Mouse (Mus musculus): ENCODE measurements at regions not wholly inside any gene's neighbourhood (a gene's known extent, or its start where the extent isn't known, plus 50 kb on each side); places are given as distances from the start of the nearest gene placed in this dataset.

DNA sequence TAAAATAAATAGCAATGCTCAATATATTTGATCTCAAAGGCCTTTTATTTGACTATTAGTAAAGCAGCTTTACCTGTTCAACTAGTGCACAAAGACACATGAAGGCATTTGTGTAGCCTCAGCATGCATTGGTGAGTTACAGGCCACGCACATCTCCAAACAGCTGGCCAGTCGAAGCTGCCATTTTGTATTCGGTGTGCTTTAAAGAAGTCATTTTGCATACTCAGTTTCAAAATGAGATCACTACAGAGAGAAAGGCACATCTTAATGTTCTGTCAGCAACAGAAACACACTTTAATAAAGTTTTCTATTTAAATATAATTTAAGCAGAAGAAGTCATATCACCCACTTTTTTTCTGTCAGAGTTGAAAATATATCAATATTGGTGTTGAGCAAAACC lies 90.3 kb upstream of the Pter start:
- no peak for DNase-seq

DNA sequence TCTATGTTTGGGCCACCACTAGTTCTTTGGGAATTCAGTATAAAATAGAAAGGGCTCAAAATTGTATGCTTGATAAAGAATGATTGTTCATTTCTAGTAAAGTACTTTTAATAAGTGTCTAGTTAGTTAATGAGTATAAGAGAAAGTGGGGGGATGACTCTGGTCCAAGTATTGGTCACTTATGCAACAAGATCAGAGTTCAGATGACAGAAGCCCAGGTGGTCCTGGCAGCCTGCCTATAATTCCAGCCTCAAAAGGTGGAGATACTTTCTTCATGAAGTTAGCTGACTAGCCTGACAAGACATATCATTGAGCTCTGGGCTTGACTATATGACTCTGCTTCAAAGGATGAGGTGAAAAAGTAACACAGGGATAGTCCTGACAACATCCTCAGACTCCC lies 57.3 kb upstream of the Pter start:
- no peak for DNase-seq

DNA sequence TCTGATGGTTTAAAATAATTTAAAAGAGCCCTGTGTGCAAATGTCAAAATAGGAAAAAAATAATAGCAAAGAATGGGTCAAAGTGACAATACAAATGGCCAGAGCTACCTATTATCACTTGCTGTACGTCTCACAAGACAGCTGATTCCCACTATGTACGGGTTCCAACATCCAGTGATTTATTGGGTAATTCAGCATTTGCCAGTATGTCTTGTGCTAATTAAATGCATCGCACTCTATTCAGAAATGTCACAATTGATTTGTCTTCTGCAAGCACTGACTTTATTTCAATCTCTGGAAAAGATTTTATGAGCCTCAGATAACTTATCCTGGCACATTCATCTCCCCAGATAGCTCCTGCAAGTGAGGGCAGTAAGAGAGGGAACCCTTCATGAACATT lies 55.1 kb upstream of the Pter start:
- no peak for DNase-seq
